Mouse (Mus musculus): ENCODE results near the gene Amacr. TPM values are rescaled to one million over a fixed set of nuclear protein-coding genes. Genes with fewer than 3 reads are reported as not detected.
A peak's percentile ranks its signal among the peaks of the same experiment; 100 is the strongest.

The Amacr gene
- total and polyA plus RNA-seq, 2 experiments, result 66.4 to 119 TPM

- peaks cover 15% of the 10 kb centered on the region for H3K4me1 ChIP-seq (ENCODE audit: control insufficient read depth, insufficient read depth, low read length)
- no peaks in the 10 kb centered on the region for H3K27me3 ChIP-seq (ENCODE audit: control insufficient read depth, insufficient read depth, low read length)
- peaks cover 64% of the 10 kb centered on the region for H3K36me3 ChIP-seq (ENCODE audit: control insufficient read depth, insufficient read depth, low read length)
- no peak for DNase-seq (ENCODE audit: extremely low read depth, low read depth, low spot score)
- H3K79me2 ChIP-seq (ENCODE audit: control insufficient read depth, insufficient read depth, low read length), result 0 out of 2 replicates have a peak, but pooled peaks cover 4% of the 10 kb centered on the region
- no peak for TF ChIP-seq POLR2A (IDR thresholded peaks at IDR 0.05; ENCODE audit: extremely low read depth, insufficient read depth, low read length)
- no peak for TF ChIP-seq CTCF (IDR thresholded peaks at IDR 0.05; ENCODE audit: low read depth, low read length)
- no peak overlapping the region for H3K4me3 ChIP-seq (ENCODE audit: insufficient read depth, low read depth, low read length)
- no peak overlapping the region for H3K27ac ChIP-seq (replicated peaks; ENCODE audit: insufficient read depth, low read depth, low read length)
- no peak overlapping the region for H3K9ac ChIP-seq (ENCODE audit: low read depth, low read length)
- 92% methylated on average over 1 of the region's 1 CpGs for WGBS
These were observed 10.0 kb downstream of the Amacr start for GRCm38 (mm10) chr15:10991566-10991965.

- no peak for DNase-seq (ENCODE audit: extremely low read depth, low read depth, low spot score)
- Histone ChIP-seq H3K9ac (ENCODE audit: low read depth, low read length) (no peak overlapping the region), H3K27ac (replicated peaks; ENCODE audit: insufficient read depth, low read depth, low read length) (no peak overlapping the region), H3K36me3 (ENCODE audit: control insufficient read depth, insufficient read depth, low read length) (peaks cover 17% of the 10 kb centered on the region), H3K27me3 (ENCODE audit: control insufficient read depth, insufficient read depth, low read length) (no peaks in the 10 kb centered on the region), H3K4me1 (ENCODE audit: control insufficient read depth, insufficient read depth, low read length) (peaks cover 5% of the 10 kb centered on the region), H3K79me2 (ENCODE audit: control insufficient read depth, insufficient read depth, low read length) (no peaks in the 10 kb centered on the region), H3K4me3 (ENCODE audit: insufficient read depth, low read depth, low read length) (no peak overlapping the region)
- TF ChIP-seq CTCF (IDR thresholded peaks at IDR 0.05; ENCODE audit: low read depth, low read length) (no peak), POLR2A (IDR thresholded peaks at IDR 0.05; ENCODE audit: extremely low read depth, insufficient read depth, low read length) (no peak)
- 55% methylated on average over 5 of the region's 5 CpGs for WGBS
These were observed 18.3 kb downstream of the Amacr start for GRCm38 (mm10) chr15:10999832-11000231.

GRCm38 (mm10) chr15:11000421-11000820, 18.9 kb downstream of the Amacr start, which contains the start of gene Slc45a2:
Slc45a2 (plus strand) TSS chr15:11000721.
- DNase-seq (ENCODE audit: extremely low read depth, low read depth, low spot score), result no peak
- H3K27me3 ChIP-seq (ENCODE audit: control insufficient read depth, insufficient read depth, low read length), result no peaks in the 10 kb centered on the region
- H3K36me3 ChIP-seq (ENCODE audit: control insufficient read depth, insufficient read depth, low read length), result peaks cover 13% of the 10 kb centered on the region
- H3K9ac ChIP-seq (ENCODE audit: low read depth, low read length), result no peak within 1 kb of the TSS
- peaks cover 5% of the 10 kb centered on the region for H3K4me1 ChIP-seq (ENCODE audit: control insufficient read depth, insufficient read depth, low read length)
- WGBS, result 79% methylated on average over 7 of the region's 7 CpGs
- H3K27ac ChIP-seq (replicated peaks; ENCODE audit: insufficient read depth, low read depth, low read length), result no peak within 1 kb of the TSS
- no peak within 1 kb of the TSS for H3K4me3 ChIP-seq (ENCODE audit: insufficient read depth, low read depth, low read length)
- no peak for TF ChIP-seq CTCF (IDR thresholded peaks at IDR 0.05; ENCODE audit: low read depth, low read length)
- TF ChIP-seq POLR2A (IDR thresholded peaks at IDR 0.05; ENCODE audit: extremely low read depth, insufficient read depth, low read length), result no peak
- no peaks in the 10 kb centered on the region for H3K79me2 ChIP-seq (ENCODE audit: control insufficient read depth, insufficient read depth, low read length)

GRCm38 (mm10) chr15:11003791-11004190, 22.2 kb downstream of the Amacr start:
- Histone ChIP-seq H3K9ac (ENCODE audit: low read depth, low read length) (no peak overlapping the region), H3K79me2 (ENCODE audit: control insufficient read depth, insufficient read depth, low read length) (no peaks in the 10 kb centered on the region), H3K4me3 (ENCODE audit: insufficient read depth, low read depth, low read length) (no peak overlapping the region), H3K4me1 (ENCODE audit: control insufficient read depth, insufficient read depth, low read length) (no peaks in the 10 kb centered on the region), H3K27me3 (ENCODE audit: control insufficient read depth, insufficient read depth, low read length) (no peaks in the 10 kb centered on the region), H3K27ac (replicated peaks; ENCODE audit: insufficient read depth, low read depth, low read length) (no peak overlapping the region), H3K36me3 (ENCODE audit: control insufficient read depth, insufficient read depth, low read length) (no peaks in the 10 kb centered on the region)
- no peak for TF ChIP-seq POLR2A (IDR thresholded peaks at IDR 0.05; ENCODE audit: extremely low read depth, insufficient read depth, low read length)
- no peak for TF ChIP-seq CTCF (IDR thresholded peaks at IDR 0.05; ENCODE audit: low read depth, low read length)
- WGBS, result 93% methylated on average over 4 of the region's 4 CpGs
- no peak for DNase-seq (ENCODE audit: extremely low read depth, low read depth, low spot score)

GRCm38 (mm10) chr15:11004646-11005045, 23.1 kb downstream of the Amacr start:
- 75% methylated on average over 6 of the region's 6 CpGs for WGBS
- H3K79me2 ChIP-seq (ENCODE audit: control insufficient read depth, insufficient read depth, low read length), result no peaks in the 10 kb centered on the region
- TF ChIP-seq POLR2A (IDR thresholded peaks at IDR 0.05; ENCODE audit: extremely low read depth, insufficient read depth, low read length), result no peak
- no peak for TF ChIP-seq CTCF (IDR thresholded peaks at IDR 0.05; ENCODE audit: low read depth, low read length)

GRCm38 (mm10) chr15:11008756-11009155, 27.2 kb downstream of the Amacr start:
- DNase-seq (ENCODE audit: extremely low read depth, low read depth, low spot score), result peak; percentile 75
- Histone ChIP-seq H3K4me1 (ENCODE audit: control insufficient read depth, insufficient read depth, low read length) (peaks cover 17% of the 10 kb centered on the region; the same call in 1 of the 2 replicates), H3K9ac (ENCODE audit: low read depth, low read length) (no peak overlapping the region), H3K36me3 (ENCODE audit: control insufficient read depth, insufficient read depth, low read length) (no peaks in the 10 kb centered on the region), H3K4me3 (ENCODE audit: insufficient read depth, low read depth, low read length) (no peak overlapping the region), H3K79me2 (ENCODE audit: control insufficient read depth, insufficient read depth, low read length) (no peaks in the 10 kb centered on the region), H3K27ac (replicated peaks; ENCODE audit: insufficient read depth, low read depth, low read length) (no peak overlapping the region), H3K27me3 (ENCODE audit: control insufficient read depth, insufficient read depth, low read length) (no peaks in the 10 kb centered on the region)
- 11% methylated on average over 5 of the region's 5 CpGs for WGBS
- TF ChIP-seq POLR2A (IDR thresholded peaks at IDR 0.05; ENCODE audit: extremely low read depth, insufficient read depth, low read length), result no peak
- TF ChIP-seq CTCF (IDR thresholded peaks at IDR 0.05; ENCODE audit: low read depth, low read length), result peak; percentile 38

More at GRCm38 (mm10) chr15:11004646-11005045, 23.1 kb downstream of the Amacr start:
- Histone ChIP-seq H3K4me1 (ENCODE audit: control insufficient read depth, insufficient read depth, low read length) (no peaks in the 10 kb centered on the region), H3K27ac (replicated peaks; ENCODE audit: insufficient read depth, low read depth, low read length) (no peak overlapping the region), H3K27me3 (ENCODE audit: control insufficient read depth, insufficient read depth, low read length) (no peaks in the 10 kb centered on the region), H3K36me3 (ENCODE audit: control insufficient read depth, insufficient read depth, low read length) (no peaks in the 10 kb centered on the region), H3K9ac (ENCODE audit: low read depth, low read length) (no peak overlapping the region), H3K4me3 (ENCODE audit: insufficient read depth, low read depth, low read length) (no peak overlapping the region)
- no peak for DNase-seq (ENCODE audit: extremely low read depth, low read depth, low spot score)
